Mouse (Mus musculus) skeletal muscle tissue, adult 2 months (tissue): Measurements from ENCODE around the gene Sox13.

ENCODE experiments used
- DNase-seq: peaks from one replicate; pipeline ENCODE4 v3.0.0-alpha.2; 2012; ENCODE audit warnings: low read depth, low spot score

Sox13 gene

GRCm38 (mm10) chr1:133400014-133400725, 24.0 kb downstream of the Sox13 start:
- DNase-seq: no peak

- DNase-seq: no peak
Measured at GRCm38 (mm10) chr1:133397483-133398237, 26.5 kb downstream of the Sox13 start.

GRCm38 (mm10) chr1:133397094-133397482, 27.1 kb downstream of the Sox13 start:
- DNase-seq: no peak

- no peak for DNase-seq
Measured at GRCm38 (mm10) chr1:133396693-133397092, 27.5 kb downstream of the Sox13 start.

- DNase-seq: no peak
Measured at GRCm38 (mm10) chr1:133394702-133395101, 29.5 kb downstream of the Sox13 start.

- no peak for DNase-seq
Measured at GRCm38 (mm10) chr1:133387539-133388268, 36.5 kb downstream of the Sox13 start.

- no peak for DNase-seq
Measured at GRCm38 (mm10) chr1:133386209-133386608, 38.0 kb downstream of the Sox13 start.

- DNase-seq: peak; percentile 34
Measured at GRCm38 (mm10) chr1:133385506-133385905, 38.7 kb downstream of the Sox13 start.

GRCm38 (mm10) chr1:133383157-133383783, 40.9 kb downstream of the Sox13 start:
- no peak for DNase-seq

GRCm38 (mm10) chr1:133382552-133383155, 41.5 kb downstream of the Sox13 start:
- DNase-seq: no peak

GRCm38 (mm10) chr1:133382008-133382407, 42.2 kb downstream of the Sox13 start:
- DNase-seq: peak; percentile 81

GRCm38 (mm10) chr1:133380347-133381065, 43.7 kb downstream of the Sox13 start:
- peak; percentile 25 for DNase-seq

- DNase-seq: no peak
Measured at GRCm38 (mm10) chr1:133379986-133380320, 44.2 kb downstream of the Sox13 start.

GRCm38 (mm10) chr1:133379254-133379985, 44.8 kb downstream of the Sox13 start:
- DNase-seq: no peak

GRCm38 (mm10) chr1:133377547-133377946, 46.6 kb downstream of the Sox13 start:
- DNase-seq: no peak

- no peak for DNase-seq
Measured at GRCm38 (mm10) chr1:133375696-133376346, 48.4 kb downstream of the Sox13 start.

GRCm38 (mm10) chr1:133372113-133372512, 52.1 kb downstream of the Sox13 start:
- no peak for DNase-seq

- DNase-seq: no peak
Measured at GRCm38 (mm10) chr1:133371431-133371830, 52.7 kb downstream of the Sox13 start.

- no peak for DNase-seq
Measured at GRCm38 (mm10) chr1:133370352-133370751, 53.8 kb downstream of the Sox13 start.

GRCm38 (mm10) chr1:133368644-133369043, 55.5 kb downstream of the Sox13 start:
- no peak for DNase-seq
